Mouse (Mus musculus): ENCODE data around the gene Lsm3.

- TF ChIP-seq POLR2A (IDR thresholded peaks at IDR 0.05; ENCODE audit: low read depth, low read length) (no peak), CTCF (conservative IDR thresholded peaks at IDR 0.05; ENCODE audit: insufficient read depth, insufficient read length, low read depth, low read length) (no peak)
These were observed 12.4 kb upstream of the Lsm3 start for GRCm38 (mm10) chr6:91503302-91503701.
